Mouse (Mus musculus) heart, embryonic 15.5 days (tissue): ENCODE results near the gene Scgb2b26. TPM values are rescaled to one million over a fixed set of nuclear protein-coding genes. Genes with fewer than 3 reads are reported as not detected.
"Not testable (repeated sequence)": the region's sequence is repeated elsewhere in the genome, so short reads cannot be mapped to it uniquely, and the experiment has no call there.

Source experiments
- ATAC-seq: fragments of 200-750 bp; cut with Nextera tagmentation; replicated peaks from 2 replicates; pipeline ENCODE4 v1.8.0; 2017; ENCODE audit warnings: low read depth, moderate TSS enrichment; ENCODE audit not compliant: insufficient number of reproducible peaks, insufficient read depth, low FRiP score
- H3K27ac ChIP-seq: fragments of 300-500 bp; sonication (generic); 2 replicates; pipeline ENCODE4 v1.5.1; 2015; ENCODE audit warnings: mild to moderate bottlenecking, inconsistent platforms
- H3K27me3 ChIP-seq: fragments of 300-500 bp; sonication (generic); 2 replicates; pipeline ENCODE4 v1.6.1; 2015; ENCODE audit warnings: inconsistent platforms
- H3K36me3 ChIP-seq: fragments of 300-500 bp; sonication (generic); 2 replicates; pipeline ENCODE4 v1.6.1; 2015; ENCODE audit warnings: mild to moderate bottlenecking, inconsistent platforms
- H3K4me1 ChIP-seq: fragments of 300-500 bp; sonication (generic); replicated peaks from 2 replicates; pipeline ENCODE4 v1.6.1; 2015; ENCODE audit warnings: inconsistent platforms
- H3K4me2 ChIP-seq: fragments of 300-500 bp; sonication (generic); 2 replicates; pipeline ENCODE4 v1.6.1; 2015; ENCODE audit warnings: inconsistent platforms, mild to moderate bottlenecking, moderate library complexity
- H3K4me3 ChIP-seq: fragments of 300-500 bp; sonication (generic); 2 replicates; pipeline ENCODE4 v1.5.1; 2015; ENCODE audit warnings: mild to moderate bottlenecking, inconsistent platforms
- H3K9ac ChIP-seq: fragments of 300-500 bp; sonication (generic); 2 replicates; pipeline ENCODE4 v1.6.1; 2015; ENCODE audit warnings: mild to moderate bottlenecking, inconsistent platforms
- H3K9me3 ChIP-seq: fragments of 300-500 bp; sonication (generic); replicated peaks from 2 replicates; pipeline ENCODE4 v1.6.1; 2016; ENCODE audit warnings: inconsistent platforms
- WGBS: fragments of 180-500 bp; shearing (Covaris S2); methylation state at CpG from one replicate; pipeline ENCODE4 v1.1.7; 2015; ENCODE audit warnings: mixed read lengths; 5-methylcytosine and 5-hydroxymethylcytosine counted together
- polyA plus RNA-seq: library from polyadenylated mRNA; unstranded; fragments of >200 nt; fragmentation: Nextera tagmentation; extraction: Ambion mirVana; gene quantifications from 2 replicates; pipeline ENCODE4 v1.2.1, GENCODE M21; 2015

The Scgb2b26 gene
- not detected in 2 replicates for polyA plus RNA-seq

GRCm38 (mm10) chr7:33944940-33945339 lies at the start of gene Scgb2b26:
TSS of gene Scgb2b26 (minus strand) at chr7:33945040.
- Histone ChIP-seq H3K27ac (no peak within 1 kb of the TSS), H3K36me3 (no peaks in the 10 kb centered on the region), H3K4me2 (no peak within 1 kb of the TSS), H3K9ac (no peak within 1 kb of the TSS), H3K4me1 (no peaks in the 10 kb centered on the region), H3K4me3 (no peak within 1 kb of the TSS), H3K9me3 (peaks cover 17% of the 10 kb centered on the region; the same call in 1 of the 2 replicates), H3K27me3 (no peaks in the 10 kb centered on the region)
- no peak for ATAC-seq
- 73% methylated on average over 4 of the region's 4 CpGs for WGBS

DNA sequence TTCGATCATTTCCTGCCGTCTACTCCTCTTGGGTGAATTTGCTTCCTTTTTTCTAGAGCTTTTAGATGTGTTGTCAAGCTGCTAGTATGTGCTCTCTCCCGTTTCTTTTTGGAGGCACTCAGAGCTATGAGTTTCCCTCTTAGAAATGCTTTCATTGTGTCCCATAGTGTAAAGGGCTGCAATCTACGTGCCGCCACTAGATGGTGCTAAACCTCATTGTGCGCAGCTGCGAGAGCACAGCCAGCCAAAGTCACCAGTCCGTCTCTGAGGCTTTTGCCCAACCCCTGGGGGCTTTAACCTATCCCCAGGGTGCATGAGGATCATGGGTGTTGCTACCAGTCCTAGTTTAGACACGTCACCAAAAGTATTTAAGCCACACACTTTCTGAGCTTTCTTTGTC lies 37.4 kb upstream of the Scgb2b26 start:
- H3K4me3 ChIP-seq, H3K27ac ChIP-seq, ATAC-seq, H3K36me3 ChIP-seq, H3K9ac ChIP-seq, H3K4me1 ChIP-seq, H3K9me3 ChIP-seq, H3K4me2 ChIP-seq, H3K27me3 ChIP-seq: not testable (repeated sequence)
- WGBS = 16% methylated on average over 8 of the region's 9 CpGs

DNA sequence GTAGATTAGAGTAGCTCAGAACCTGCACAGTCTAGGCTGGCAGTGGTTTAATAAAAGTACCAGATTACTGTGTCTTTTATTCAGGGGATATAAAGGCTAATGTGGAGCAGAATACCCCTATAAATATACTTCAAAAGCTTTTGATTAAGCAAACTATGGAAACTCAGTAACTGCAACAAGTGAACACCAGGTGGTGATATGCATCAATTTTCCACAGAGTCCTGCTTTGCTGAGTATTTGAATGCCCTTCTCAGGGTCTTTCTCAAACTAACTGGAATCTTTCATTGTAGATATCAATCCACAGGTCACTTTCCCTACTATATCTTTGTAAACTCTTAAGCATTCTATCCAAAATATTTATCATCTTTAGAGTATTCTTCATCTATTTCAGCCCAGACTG lies 41.9 kb downstream of the Scgb2b26 start:
- no peaks in the 10 kb centered on the region; the same call in none of the 2 replicates for H3K9me3 ChIP-seq
- no peak overlapping the region for H3K4me3 ChIP-seq
- no peak overlapping the region for H3K27ac ChIP-seq
- H3K36me3 ChIP-seq = no peaks in the 10 kb centered on the region
- ATAC-seq = no peak
- H3K27me3 ChIP-seq = no peaks in the 10 kb centered on the region
- no peak overlapping the region for H3K9ac ChIP-seq
- no peak overlapping the region for H3K4me2 ChIP-seq
- no peaks in the 10 kb centered on the region for H3K4me1 ChIP-seq

DNA sequence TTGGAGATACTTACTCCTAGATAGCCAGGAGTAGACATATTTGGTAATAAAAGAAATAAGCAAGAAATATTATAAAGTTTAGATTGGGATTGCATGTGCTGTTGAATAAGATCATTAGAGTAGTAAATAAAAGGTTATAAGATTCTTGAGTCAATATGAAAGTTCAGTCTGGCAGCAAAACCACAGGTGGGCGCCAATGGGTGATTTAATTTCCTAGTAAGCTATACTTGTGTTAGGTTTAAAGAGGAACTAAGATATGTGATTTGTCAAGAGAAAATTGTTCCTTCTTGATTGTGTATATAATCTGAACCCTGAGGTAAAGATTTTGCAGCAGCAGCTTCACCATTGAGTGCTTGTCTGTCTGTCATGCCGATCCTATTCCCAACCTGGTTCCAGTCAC lies 44.0 kb downstream of the Scgb2b26 start:
- H3K4me1 ChIP-seq = no peaks in the 10 kb centered on the region
- H3K4me2 ChIP-seq = no peak overlapping the region
- H3K27me3 ChIP-seq = no peaks in the 10 kb centered on the region
- no peak overlapping the region for H3K9ac ChIP-seq
- no peak overlapping the region for H3K4me3 ChIP-seq
- no peaks in the 10 kb centered on the region; the same call in none of the 2 replicates for H3K9me3 ChIP-seq
- ATAC-seq = no peak
- no peaks in the 10 kb centered on the region for H3K36me3 ChIP-seq
- 61% methylated on average over 2 of the region's 2 CpGs for WGBS
- no peak overlapping the region for H3K27ac ChIP-seq

DNA sequence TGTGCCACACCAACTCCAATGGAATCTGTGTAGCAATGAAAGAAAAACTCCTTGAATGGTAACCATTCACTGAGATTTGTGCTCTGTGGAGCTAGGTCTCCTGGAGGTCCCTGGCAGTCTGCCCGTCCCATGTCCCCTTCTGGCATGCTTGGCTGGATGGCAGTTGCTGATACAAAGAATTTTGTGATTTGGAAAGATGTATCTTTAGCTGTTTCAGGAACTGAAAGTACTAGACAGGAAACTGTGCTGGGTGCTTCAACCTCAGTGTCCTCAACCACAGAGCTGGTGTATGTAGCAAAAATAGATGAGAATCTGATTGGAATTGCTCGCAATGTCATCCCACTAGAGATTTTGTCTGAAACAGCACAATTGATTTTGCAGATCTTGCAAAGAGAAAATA lies 44.8 kb downstream of the Scgb2b26 start:
- Histone ChIP-seq H3K4me1 (no peaks in the 10 kb centered on the region), H3K9me3 (no peaks in the 10 kb centered on the region; the same call in none of the 2 replicates), H3K36me3 (no peaks in the 10 kb centered on the region)

More for the DNA sequence above, 44.8 kb downstream of the Scgb2b26 start:
- WGBS = 44% methylated on average over 2 of the region's 2 CpGs
- no peak for ATAC-seq
- Histone ChIP-seq H3K27me3 (no peaks in the 10 kb centered on the region), H3K4me3 (no peak overlapping the region), H3K9ac (no peak overlapping the region), H3K27ac (no peak overlapping the region), H3K4me2 (no peak overlapping the region)

Other genes with a start within 250 kb of the Scgb2b26 start
- gene Scgb2b24, start 205.7 kb downstream of the Scgb2b26 start, polyA plus RNA-seq = not detected in 2 replicates
- not detected in 2 replicates for gene Scgb1b24, start 201.2 kb downstream of the Scgb2b26 start, polyA plus RNA-seq
- gene Scgb2b27, start 68.9 kb upstream of the Scgb2b26 start, polyA plus RNA-seq = not detected in 2 replicates
- gene Scgb1b27, start 76.4 kb upstream of the Scgb2b26 start, polyA plus RNA-seq = not detected in 2 replicates
- gene Scgb1b30, start 150.4 kb upstream of the Scgb2b26 start, polyA plus RNA-seq = not detected in 2 replicates
- 4.3 and 6.5 TPM in 2 replicates for gene Wtip, start 188.2 kb upstream of the Scgb2b26 start, polyA plus RNA-seq
- gene Uba2, start 224.6 kb upstream of the Scgb2b26 start, polyA plus RNA-seq = 89.0 and 108 TPM in 2 replicates